Mouse (Mus musculus) ES-Bruce4 (cell line): ENCODE data around the gene Smyd4. TPM values are rescaled to one million over a fixed set of nuclear protein-coding genes. Genes with fewer than 3 reads are reported as not detected.

Experiments used
- H3K27ac ChIP-seq: 2 replicates; pipeline ENCODE4 v1.5.1; 2012; ENCODE audit warnings: low read length, inconsistent platforms; ENCODE audit not compliant: insufficient read depth
- H3K27me3 ChIP-seq: 2 replicates; pipeline ENCODE4 v1.6.1; 2012; ENCODE audit warnings: mild to moderate bottlenecking, low read length, inconsistent platforms; ENCODE audit not compliant: control insufficient read depth, poor library complexity, insufficient read depth, severe bottlenecking
- H3K36me3 ChIP-seq: 2 replicates; pipeline ENCODE4 v1.6.1; 2012; ENCODE audit warnings: inconsistent platforms, mild to moderate bottlenecking, low read length, moderate library complexity; ENCODE audit not compliant: control insufficient read depth, poor library complexity, insufficient read depth, severe bottlenecking
- H3K4me1 ChIP-seq: one replicate; pipeline ENCODE4 v1.8.1; 2011; ENCODE audit warnings: low read length; ENCODE audit not compliant: control insufficient read depth, insufficient read depth
- H3K4me3 ChIP-seq: 2 replicates; pipeline ENCODE4 v1.5.1; 2011; ENCODE audit warnings: low read depth, mild to moderate bottlenecking, low read length
- H3K9ac ChIP-seq: 2 replicates; pipeline ENCODE4 v1.6.1; 2012; ENCODE audit warnings: low read depth, mild to moderate bottlenecking, inconsistent platforms; ENCODE audit not compliant: poor library complexity, severe bottlenecking
- H3K9me3 ChIP-seq: replicated peaks from 2 replicates; pipeline ENCODE4 v1.6.1; 2012; ENCODE audit warnings: mild to moderate bottlenecking, low read length, inconsistent platforms; ENCODE audit not compliant: control insufficient read depth, poor library complexity, insufficient read depth, severe bottlenecking
- CTCF ChIP-seq: IDR thresholded peaks from one replicate; pipeline ENCODE4 v1.8.1; 2011; ENCODE audit warnings: low read depth, low read length
- EP300 ChIP-seq: IDR thresholded peaks from 2 replicates; pipeline ENCODE4 v1.6.1; 2011; ENCODE audit warnings: low read depth, low read length; ENCODE audit not compliant: insufficient read depth
- POLR2A ChIP-seq: IDR thresholded peaks from one replicate; pipeline ENCODE4 v1.8.1; 2011; ENCODE audit warnings: low read length; ENCODE audit not compliant: insufficient read depth
- polyA plus RNA-seq: library from polyadenylated mRNA; stranded (reverse); fragments of >200 nt; gene quantifications from 2 replicates; pipeline ENCODE4 v1.2.4, GENCODE M21; 2011; ENCODE audit warnings: low read depth; ENCODE audit not compliant: missing spikeins, insufficient read depth, insufficient read length

Gene Smyd4
- polyA plus RNA-seq, 1 experiment: 11.2 TPM

GRCm38 (mm10) chr11:75404801-75405200 is 56.6 kb downstream of the Smyd4 start:
- no peak overlapping the region for H3K9ac ChIP-seq
- TF ChIP-seq POLR2A: no peak
- no peak for TF ChIP-seq CTCF
- TF ChIP-seq EP300: no peak
- no peak overlapping the region for H3K4me3 ChIP-seq
- no peaks in the 10 kb centered on the region for H3K36me3 ChIP-seq
- H3K9me3 ChIP-seq: no peaks in the 10 kb centered on the region
- H3K27ac ChIP-seq: no peak overlapping the region
- no peaks in the 10 kb centered on the region for H3K4me1 ChIP-seq
- H3K27me3 ChIP-seq: no peaks in the 10 kb centered on the region

GRCm38 (mm10) chr11:75406104-75406503 is 57.9 kb downstream of the Smyd4 start:
- Histone ChIP-seq H3K27ac (no peak overlapping the region), H3K4me1 (no peaks in the 10 kb centered on the region), H3K4me3 (no peak overlapping the region), H3K9me3 (no peaks in the 10 kb centered on the region), H3K27me3 (no peaks in the 10 kb centered on the region), H3K9ac (no peak overlapping the region), H3K36me3 (no peaks in the 10 kb centered on the region)
- TF ChIP-seq CTCF (no peak), POLR2A (no peak), EP300 (no peak)

- no peak overlapping the region for H3K4me3 ChIP-seq
- no peaks in the 10 kb centered on the region for H3K36me3 ChIP-seq
- no peaks in the 10 kb centered on the region for H3K27me3 ChIP-seq
- H3K9me3 ChIP-seq: no peaks in the 10 kb centered on the region
- H3K4me1 ChIP-seq: no peaks in the 10 kb centered on the region
- no peak overlapping the region for H3K9ac ChIP-seq
- TF ChIP-seq CTCF (peak; percentile 76), EP300 (no peak)
- H3K27ac ChIP-seq: no peak overlapping the region
Measured at GRCm38 (mm10) chr11:75406865-75407264, 58.6 kb downstream of the Smyd4 start.

GRCm38 (mm10) chr11:75409679-75410575 is 61.7 kb downstream of the Smyd4 start:
- H3K36me3 ChIP-seq: no peaks in the 10 kb centered on the region
- H3K27me3 ChIP-seq: no peaks in the 10 kb centered on the region
- no peaks in the 10 kb centered on the region for H3K4me1 ChIP-seq
- no peak overlapping the region for H3K4me3 ChIP-seq
- H3K9me3 ChIP-seq: no peaks in the 10 kb centered on the region
- H3K9ac ChIP-seq: no peak overlapping the region
- H3K27ac ChIP-seq: no peak overlapping the region
- TF ChIP-seq POLR2A (no peak), EP300 (no peak)

- H3K27ac ChIP-seq: no peak overlapping the region
- no peaks in the 10 kb centered on the region for H3K27me3 ChIP-seq
- H3K9me3 ChIP-seq: no peaks in the 10 kb centered on the region
- no peaks in the 10 kb centered on the region for H3K4me1 ChIP-seq
- TF ChIP-seq CTCF: no peak
- TF ChIP-seq EP300: no peak
- TF ChIP-seq POLR2A: no peak
- no peaks in the 10 kb centered on the region for H3K36me3 ChIP-seq
- no peak overlapping the region for H3K9ac ChIP-seq
- no peak overlapping the region for H3K4me3 ChIP-seq
Measured at GRCm38 (mm10) chr11:75410591-75410990, 62.4 kb downstream of the Smyd4 start.

GRCm38 (mm10) chr11:75415096-75415495 is 66.9 kb downstream of the Smyd4 start:
- no peak for TF ChIP-seq CTCF
- TF ChIP-seq POLR2A: no peak
- no peak for TF ChIP-seq EP300
- no peaks in the 10 kb centered on the region for H3K4me1 ChIP-seq
- H3K27ac ChIP-seq: no peak overlapping the region
- no peaks in the 10 kb centered on the region for H3K36me3 ChIP-seq
- H3K9ac ChIP-seq: no peak overlapping the region
- no peak overlapping the region for H3K4me3 ChIP-seq
- no peaks in the 10 kb centered on the region for H3K27me3 ChIP-seq
- no peaks in the 10 kb centered on the region for H3K9me3 ChIP-seq
